Mouse (Mus musculus) left cerebral cortex, postnatal 25 days (tissue): ENCODE measurements around the gene Hcn2. TPM values are rescaled to one million over a fixed set of nuclear protein-coding genes. Genes with fewer than 3 reads are reported as not detected.

ENCODE experiments used
- DNase-seq, 2 experiments: peaks; one replicate each; pipeline ENCODE4 v3.0.0; 2022; ENCODE audit warnings: low spot score in 2 of 2, mixed read lengths in 1 of 2
- intact Hi-C: fragments of 180-260 bp; cut with DNase I; formaldehyde crosslinking; loops from one replicate; pipeline ENCODE4 v1.15.1; 2025
- total RNA-seq, 2 experiments: library from RNA; stranded (reverse); gene quantifications; 2 replicates each; pipeline ENCODE4 v1.2.3; 2021

Gene Hcn2
- total RNA-seq, 2 experiments from 2014 or later, result 111 to 123 TPM

GRCm38 (mm10) chr10:79781956-79782355, 65.5 kb downstream of the Hcn2 start:
- intact Hi-C loops, result no loop called here
- DNase-seq, result no peak

- intact Hi-C loops, result no loop called here
- no peak for DNase-seq
Observed at GRCm38 (mm10) chr10:79783050-79783449, 66.6 kb downstream of the Hcn2 start.

GRCm38 (mm10) chr10:79783920-79784800, 67.7 kb downstream of the Hcn2 start:
- intact Hi-C loops, result no loop called here
- peak in 1 of 2 experiments; percentile 61 for DNase-seq

Other genes starting within 250 kb of the Hcn2 start
- gene Vmn2r83, start 247.9 kb upstream of the Hcn2 start, total RNA-seq, result not detected
- 1 to 10 TPM; 2.3 to 4.3 TPM for gene Plpp2, start 182.8 kb upstream of the Hcn2 start, total RNA-seq
- gene Mier2, start 161.4 kb upstream of the Hcn2 start, total RNA-seq, result 10 to 100 TPM; 48.2 to 48.4 TPM
- gene Theg, start 129.3 kb upstream of the Hcn2 start, total RNA-seq, result not detected
- gene C2cd4c, start 102.6 kb upstream of the Hcn2 start, total RNA-seq, result 10 to 100 TPM; 15.2 to 18.6 TPM
- gene Shc2, start 78.7 kb upstream of the Hcn2 start, total RNA-seq, result 10 to 100 TPM; 42.2 to 44.4 TPM
- gene Odf3l2, start 70.9 kb upstream of the Hcn2 start, total RNA-seq, result under 1 TPM; 0.34 to 0.57 TPM
- gene Madcam1, start 52.1 kb upstream of the Hcn2 start, total RNA-seq, result not detected
- gene Tpgs1, start 47.3 kb upstream of the Hcn2 start, total RNA-seq, result 10 to 100 TPM; 82.0 to 82.8 TPM
- gene Cdc34, start 34.4 kb upstream of the Hcn2 start, total RNA-seq, result 10 to 100 TPM; 75.9 to 78.0 TPM
- 1 to 10 TPM; 1.5 to 2.4 TPM for gene Gzmm, start 27.6 kb upstream of the Hcn2 start, total RNA-seq
- gene Bsg, start 12.1 kb upstream of the Hcn2 start, total RNA-seq, result 100 to 1,000 TPM; 650 to 673 TPM
- 10 to 100 TPM; 42.1 to 45.7 TPM for gene Polrmt, start 29.9 kb downstream of the Hcn2 start, total RNA-seq
- gene Fgf22, start 38.4 kb downstream of the Hcn2 start, total RNA-seq, result 1 to 10 TPM; 2.8 to 4.0 TPM
- 10 to 100 TPM; 90.9 to 96.0 TPM for gene Rnf126, start 50.3 kb downstream of the Hcn2 start, total RNA-seq
- 1 to 10 TPM; 2.2 to 2.4 TPM for gene Fstl3, start 60.6 kb downstream of the Hcn2 start, total RNA-seq
- gene Prss57, start 74.3 kb downstream of the Hcn2 start, total RNA-seq, result 1 to 10 TPM in 1 of 2 experiments, under 1 TPM in 1; 0.62 to 1.1 TPM
- gene Palm, start 76.9 kb downstream of the Hcn2 start, total RNA-seq, result 100 to 1,000 TPM; 318 to 348 TPM
- gene Misp, start 104.4 kb downstream of the Hcn2 start, total RNA-seq, result 1 to 10 TPM in 1 of 2 experiments, under 1 TPM in 1; 0.62 to 1.7 TPM
- gene Ptbp1, start 137.8 kb downstream of the Hcn2 start, total RNA-seq, result 10 to 100 TPM; 48.5 to 52.3 TPM
- 1 to 10 TPM; 1.4 to 2.4 TPM for gene Prtn3, start 157.8 kb downstream of the Hcn2 start, total RNA-seq
- 10 to 100 TPM; 51.1 to 53.3 TPM for gene Plppr3, start 158.0 kb downstream of the Hcn2 start, total RNA-seq
- not detected for gene Elane, start 169.6 kb downstream of the Hcn2 start, total RNA-seq
- not detected for gene Cfd, start 174.2 kb downstream of the Hcn2 start, total RNA-seq
- gene Med16, start 192.3 kb downstream of the Hcn2 start, total RNA-seq, result 10 to 100 TPM; 57.5 to 59.8 TPM
- not detected for gene Gm26602, start 194.2 kb downstream of the Hcn2 start, total RNA-seq
- gene Kiss1r, start 200.3 kb downstream of the Hcn2 start, total RNA-seq, result 1 to 10 TPM; 7.1 to 7.8 TPM
- 100 to 1,000 TPM; 366 to 394 TPM for gene R3hdm4, start 204.6 kb downstream of the Hcn2 start, total RNA-seq
- gene Arid3a, start 210.4 kb downstream of the Hcn2 start, total RNA-seq, result 1 to 10 TPM; 5.4 to 8.6 TPM
- gene Wdr18, start 243.5 kb downstream of the Hcn2 start, total RNA-seq, result 10 to 100 TPM; 41.1 to 49.9 TPM